Mouse (Mus musculus): ENCODE results near the gene Ager. TPM values are rescaled to one million over a fixed set of nuclear protein-coding genes. Genes with fewer than 3 reads are reported as not detected.

Gene Ager
- polyA plus RNA-seq, 1 experiment from 2014 or later, result 2.7 TPM

DNA sequence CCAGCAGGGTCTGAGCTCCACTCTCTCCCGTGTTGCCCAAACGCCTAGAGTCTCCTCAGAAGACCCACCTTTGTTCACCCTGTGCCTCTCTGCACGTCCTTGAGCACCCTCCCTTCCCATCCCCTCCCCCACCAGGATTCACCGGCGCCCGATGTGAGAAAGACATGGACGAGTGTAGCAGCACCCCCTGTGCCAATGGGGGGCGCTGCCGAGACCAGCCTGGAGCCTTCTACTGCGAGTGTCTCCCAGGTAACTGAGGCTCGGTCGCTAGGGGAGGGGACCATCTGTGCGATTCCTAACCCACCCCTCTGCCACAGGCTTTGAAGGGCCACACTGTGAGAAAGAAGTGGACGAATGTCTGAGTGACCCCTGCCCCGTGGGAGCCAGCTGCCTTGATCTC, 25.3 kb upstream of the Ager start:
- WGBS, result 17% methylated on average over 15 of the region's 15 CpGs
- Histone ChIP-seq H3K9me3 (replicated peaks; ENCODE audit: control insufficient read depth, low read length) (no peaks in the 10 kb centered on the region), H3K27me3 (ENCODE audit: control insufficient read depth, insufficient read depth, low read length) (no peaks in the 10 kb centered on the region), H3K4me3 (replicated peaks; ENCODE audit: low read length) (no peak overlapping the region), H3K4me1 (ENCODE audit: control insufficient read depth, insufficient read depth, low read length) (peaks cover 3% of the 10 kb centered on the region; the same call in 1 of the 2 replicates), H3K36me3 (ENCODE audit: control insufficient read depth, insufficient read depth, low read length) (no peaks in the 10 kb centered on the region), H3K4me2 (ENCODE audit: low read depth, low read length) (no peak overlapping the region), H3K9ac (ENCODE audit: low read length) (no peak overlapping the region), H3K27ac (ENCODE audit: low read length) (no peak overlapping the region)
- no peak for ATAC-seq (ENCODE audit: insufficient read depth, low FRiP score)

DNA sequence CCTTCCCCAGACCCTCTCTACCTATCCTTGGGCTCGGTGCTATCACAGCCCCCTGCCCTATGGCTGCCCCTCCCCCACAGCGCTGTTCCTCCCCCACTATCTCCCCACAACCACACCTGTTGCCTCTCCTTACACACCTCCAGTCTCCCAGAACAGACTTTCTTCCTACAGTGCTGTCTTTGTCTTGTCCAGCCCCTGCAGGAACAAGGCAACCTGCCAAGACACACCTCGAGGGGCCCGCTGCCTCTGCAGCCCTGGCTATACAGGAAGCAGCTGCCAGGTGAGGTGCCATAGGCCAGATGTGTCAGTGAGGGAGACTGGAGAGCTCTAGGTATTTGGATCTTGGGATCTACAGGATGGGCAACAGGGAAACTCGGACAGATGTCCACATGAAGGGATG, 21.1 kb upstream of the Ager start:
- no peak overlapping the region for H3K9ac ChIP-seq (ENCODE audit: low read length)
- H3K4me3 ChIP-seq (replicated peaks; ENCODE audit: low read length), result no peak overlapping the region
- H3K27me3 ChIP-seq (ENCODE audit: control insufficient read depth, insufficient read depth, low read length), result no peaks in the 10 kb centered on the region
- 56% methylated on average over 5 of the region's 5 CpGs for WGBS
- H3K4me1 ChIP-seq (ENCODE audit: control insufficient read depth, insufficient read depth, low read length), result peaks cover 3% of the 10 kb centered on the region; the same call in 1 of the 2 replicates
- no peak for ATAC-seq (ENCODE audit: insufficient read depth, low FRiP score)
- no peaks in the 10 kb centered on the region for H3K9me3 ChIP-seq (replicated peaks; ENCODE audit: control insufficient read depth, low read length)
- no peak overlapping the region for H3K4me2 ChIP-seq (ENCODE audit: low read depth, low read length)
- H3K36me3 ChIP-seq (ENCODE audit: control insufficient read depth, insufficient read depth, low read length), result no peaks in the 10 kb centered on the region
- H3K27ac ChIP-seq (ENCODE audit: low read length), result 0 out of 2 replicates have a peak overlapping the region, but pooled peaks have one; percentile 23

DNA sequence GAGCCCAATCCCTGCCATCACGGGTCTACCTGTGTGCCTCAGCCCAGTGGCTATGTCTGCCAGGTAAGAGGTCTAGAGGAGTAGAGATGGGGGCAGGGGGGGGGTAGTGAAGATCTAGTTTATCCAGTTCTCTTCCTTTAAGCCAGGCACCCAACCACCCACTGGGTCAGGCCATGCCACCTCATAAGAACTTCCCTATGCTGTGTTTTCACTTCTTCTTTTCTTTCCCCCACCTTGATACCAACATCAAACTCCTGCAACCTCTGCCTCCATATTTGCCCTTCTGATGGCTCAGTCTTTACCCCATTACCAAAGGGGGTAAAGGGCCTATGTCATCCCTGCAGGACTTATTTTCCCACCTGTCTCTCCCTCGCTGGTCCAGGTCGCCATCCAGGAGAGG, 19.6 kb upstream of the Ager start:
- Histone ChIP-seq H3K9me3 (replicated peaks; ENCODE audit: control insufficient read depth, low read length) (no peaks in the 10 kb centered on the region), H3K4me1 (ENCODE audit: control insufficient read depth, insufficient read depth, low read length) (peaks cover 3% of the 10 kb centered on the region; the same call in 1 of the 2 replicates), H3K4me3 (replicated peaks; ENCODE audit: low read length) (no peak overlapping the region), H3K27ac (ENCODE audit: low read length) (no peak overlapping the region), H3K36me3 (ENCODE audit: control insufficient read depth, insufficient read depth, low read length) (no peaks in the 10 kb centered on the region), H3K9ac (ENCODE audit: low read length) (no peak overlapping the region), H3K27me3 (ENCODE audit: control insufficient read depth, insufficient read depth, low read length) (no peaks in the 10 kb centered on the region), H3K4me2 (ENCODE audit: low read depth, low read length) (no peak overlapping the region)
- 91% methylated on average over 3 of the region's 3 CpGs for WGBS
- no peak for ATAC-seq (ENCODE audit: insufficient read depth, low FRiP score)

DNA sequence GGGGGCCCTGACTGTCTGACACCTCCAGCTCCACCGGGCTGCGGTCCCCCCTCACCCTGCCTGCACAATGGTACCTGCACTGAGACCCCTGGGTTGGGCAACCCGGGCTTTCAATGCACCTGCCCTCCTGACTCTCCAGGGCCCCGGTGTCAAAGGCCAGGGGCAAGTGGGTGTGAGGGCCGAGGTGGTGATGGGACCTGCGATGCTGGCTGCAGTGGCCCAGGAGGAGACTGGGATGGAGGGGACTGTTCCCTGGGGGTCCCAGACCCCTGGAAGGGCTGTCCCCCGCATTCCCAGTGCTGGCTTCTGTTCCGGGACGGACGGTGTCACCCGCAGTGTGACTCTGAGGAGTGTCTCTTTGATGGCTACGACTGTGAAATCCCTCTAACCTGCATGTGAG, 15.1 kb upstream of the Ager start:
- no peaks in the 10 kb centered on the region for H3K36me3 ChIP-seq (ENCODE audit: control insufficient read depth, insufficient read depth, low read length)
- no peak overlapping the region for H3K4me3 ChIP-seq (replicated peaks; ENCODE audit: low read length)
- H3K4me1 ChIP-seq (ENCODE audit: control insufficient read depth, insufficient read depth, low read length), result peaks cover 6% of the 10 kb centered on the region; the same call in 1 of the 2 replicates
- 81% methylated on average over 12 of the region's 12 CpGs for WGBS
- no peak overlapping the region for H3K9ac ChIP-seq (ENCODE audit: low read length)
- H3K27ac ChIP-seq (ENCODE audit: low read length), result no peak overlapping the region
- H3K4me2 ChIP-seq (ENCODE audit: low read depth, low read length), result no peak overlapping the region
- ATAC-seq (ENCODE audit: insufficient read depth, low FRiP score), result no peak
- H3K27me3 ChIP-seq (ENCODE audit: control insufficient read depth, insufficient read depth, low read length), result no peaks in the 10 kb centered on the region
- H3K9me3 ChIP-seq (replicated peaks; ENCODE audit: control insufficient read depth, low read length), result no peaks in the 10 kb centered on the region

DNA sequence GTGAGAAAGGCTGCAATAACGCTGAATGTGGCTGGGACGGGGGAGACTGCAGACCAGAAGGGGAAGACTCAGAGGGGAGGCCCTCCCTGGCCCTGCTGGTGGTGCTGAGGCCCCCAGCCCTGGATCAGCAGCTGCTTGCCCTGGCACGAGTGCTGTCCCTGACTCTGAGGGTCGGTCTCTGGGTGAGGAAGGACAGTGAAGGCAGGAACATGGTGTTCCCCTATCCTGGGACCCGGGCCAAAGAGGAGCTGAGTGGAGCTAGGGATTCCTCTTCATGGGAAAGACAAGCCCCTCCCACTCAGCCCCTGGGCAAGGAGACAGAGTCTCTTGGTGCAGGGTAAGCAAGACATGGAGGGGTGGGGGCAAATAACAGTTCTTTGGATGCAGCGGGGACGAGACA, 14.3 kb upstream of the Ager start:
- Histone ChIP-seq H3K4me3 (replicated peaks; ENCODE audit: low read length) (no peak overlapping the region), H3K9me3 (replicated peaks; ENCODE audit: control insufficient read depth, low read length) (no peaks in the 10 kb centered on the region), H3K9ac (ENCODE audit: low read length) (no peak overlapping the region), H3K36me3 (ENCODE audit: control insufficient read depth, insufficient read depth, low read length) (no peaks in the 10 kb centered on the region), H3K27me3 (ENCODE audit: control insufficient read depth, insufficient read depth, low read length) (no peaks in the 10 kb centered on the region), H3K27ac (ENCODE audit: low read length) (no peak overlapping the region), H3K4me1 (ENCODE audit: control insufficient read depth, insufficient read depth, low read length) (peaks cover 10% of the 10 kb centered on the region), H3K4me2 (ENCODE audit: low read depth, low read length) (no peak overlapping the region)
- no peak for ATAC-seq (ENCODE audit: insufficient read depth, low FRiP score)
- 51% methylated on average over 7 of the region's 7 CpGs for WGBS

DNA sequence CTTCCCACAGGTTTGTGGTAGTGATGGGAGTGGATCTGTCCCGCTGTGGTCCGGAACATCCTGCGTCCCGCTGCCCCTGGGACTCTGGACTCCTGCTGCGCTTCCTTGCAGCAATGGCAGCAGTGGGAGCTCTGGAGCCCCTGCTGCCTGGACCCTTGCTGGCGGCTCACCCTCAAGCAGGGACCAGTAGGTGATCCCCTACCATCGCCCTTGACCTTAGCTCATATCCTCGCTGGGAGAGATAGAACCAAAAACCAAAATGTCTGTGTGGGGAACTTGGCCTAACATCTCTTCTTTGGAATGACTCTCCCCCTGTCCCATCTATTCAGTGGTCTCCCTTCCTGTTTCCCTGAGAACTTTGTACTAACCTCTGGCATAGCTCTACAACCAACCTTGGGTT, 13.8 kb upstream of the Ager start:
- no peak for ATAC-seq (ENCODE audit: insufficient read depth, low FRiP score)
- Histone ChIP-seq H3K4me1 (ENCODE audit: control insufficient read depth, insufficient read depth, low read length) (peaks cover 13% of the 10 kb centered on the region), H3K4me3 (replicated peaks; ENCODE audit: low read length) (no peak overlapping the region), H3K27me3 (ENCODE audit: control insufficient read depth, insufficient read depth, low read length) (no peaks in the 10 kb centered on the region), H3K9me3 (replicated peaks; ENCODE audit: control insufficient read depth, low read length) (no peaks in the 10 kb centered on the region), H3K27ac (ENCODE audit: low read length) (no peak overlapping the region), H3K9ac (ENCODE audit: low read length) (no peak overlapping the region), H3K36me3 (ENCODE audit: control insufficient read depth, insufficient read depth, low read length) (no peaks in the 10 kb centered on the region), H3K4me2 (ENCODE audit: low read depth, low read length) (no peak overlapping the region)
- WGBS, result 83% methylated on average over 8 of the region's 8 CpGs

DNA sequence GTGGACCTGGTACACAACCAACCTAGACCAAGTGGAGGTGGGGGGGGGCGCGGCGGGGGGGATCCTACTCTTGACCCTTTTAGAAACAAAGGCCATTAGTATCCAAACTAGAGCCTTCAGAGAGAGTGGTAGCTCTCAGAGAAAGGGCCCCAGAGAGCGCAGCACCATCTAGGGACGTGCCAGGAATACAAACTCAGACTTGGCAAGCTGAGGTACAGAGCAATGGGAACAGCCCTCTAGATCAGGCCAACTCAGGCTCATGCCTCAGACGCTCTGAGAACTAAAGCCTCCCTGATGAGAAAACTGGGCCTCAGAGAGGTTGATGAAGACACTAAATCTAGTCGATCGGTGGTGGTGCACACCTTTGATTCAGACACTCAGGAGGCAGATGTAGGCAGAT, 12.5 kb upstream of the Ager start:
- Histone ChIP-seq H3K27me3 (ENCODE audit: control insufficient read depth, insufficient read depth, low read length) (no peaks in the 10 kb centered on the region), H3K4me1 (ENCODE audit: control insufficient read depth, insufficient read depth, low read length) (peaks cover 25% of the 10 kb centered on the region), H3K27ac (ENCODE audit: low read length) (no peak overlapping the region), H3K9ac (ENCODE audit: low read length) (no peak overlapping the region), H3K4me2 (ENCODE audit: low read depth, low read length) (no peak overlapping the region), H3K4me3 (replicated peaks; ENCODE audit: low read length) (no peak overlapping the region), H3K9me3 (replicated peaks; ENCODE audit: control insufficient read depth, low read length) (no peaks in the 10 kb centered on the region), H3K36me3 (ENCODE audit: control insufficient read depth, insufficient read depth, low read length) (no peaks in the 10 kb centered on the region)
- 85% methylated on average over 8 of the region's 8 CpGs for WGBS
- no peak for ATAC-seq (ENCODE audit: insufficient read depth, low FRiP score)

DNA sequence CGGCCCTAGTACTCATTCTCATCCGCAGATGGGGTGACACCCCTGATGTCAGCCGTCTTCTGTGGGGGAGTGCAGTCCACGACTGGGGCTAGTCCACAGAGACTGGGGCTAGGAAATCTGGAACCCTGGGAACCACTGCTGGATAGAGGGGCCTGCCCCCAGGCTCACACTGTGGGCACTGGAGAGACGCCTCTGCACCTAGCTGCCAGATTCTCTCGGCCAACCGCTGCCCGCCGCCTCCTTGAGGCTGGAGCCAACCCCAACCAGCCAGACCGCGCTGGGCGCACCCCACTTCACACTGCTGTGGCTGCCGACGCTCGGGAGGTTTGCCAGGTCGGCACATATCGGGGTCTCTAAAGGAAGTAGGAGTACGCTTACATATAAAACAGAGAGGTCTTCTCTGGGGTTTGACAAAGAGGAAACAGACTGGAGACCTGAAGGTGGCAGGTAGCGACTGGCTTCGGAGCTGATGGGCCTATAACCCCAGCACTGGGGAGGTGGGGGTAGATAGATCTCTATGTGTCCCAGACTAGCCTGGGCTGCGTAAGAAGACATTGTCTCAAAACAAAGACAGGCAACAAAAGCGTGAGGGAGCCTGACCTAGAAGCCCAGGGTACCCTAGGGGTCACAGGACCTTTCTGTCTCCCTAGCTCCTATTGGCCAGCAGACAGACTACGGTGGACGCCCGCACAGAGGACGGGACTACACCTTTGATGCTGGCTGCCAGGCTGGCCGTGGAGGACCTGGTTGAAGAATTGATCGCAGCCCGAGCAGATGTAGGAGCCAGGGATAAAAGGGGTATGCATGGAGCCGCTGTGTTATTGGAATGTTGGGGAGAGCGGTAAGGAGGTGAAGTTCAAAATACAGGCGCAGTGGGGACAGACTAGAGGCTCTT, 11.5 kb upstream of the Ager start:
- Histone ChIP-seq H3K9ac (ENCODE audit: low read length) (peak overlapping the region; percentile 97), H3K27me3 (ENCODE audit: control insufficient read depth, insufficient read depth, low read length) (no peaks in the 10 kb centered on the region), H3K9me3 (replicated peaks; ENCODE audit: control insufficient read depth, low read length) (no peaks in the 10 kb centered on the region), H3K4me3 (replicated peaks; ENCODE audit: low read length) (peak overlapping the region; percentile 77), H3K4me2 (ENCODE audit: low read depth, low read length) (peak overlapping the region; percentile 100), H3K36me3 (ENCODE audit: control insufficient read depth, insufficient read depth, low read length) (no peaks in the 10 kb centered on the region), H3K27ac (ENCODE audit: low read length) (peak overlapping the region; percentile 96), H3K4me1 (ENCODE audit: control insufficient read depth, insufficient read depth, low read length) (peaks cover 35% of the 10 kb centered on the region)
- 26% methylated on average over 32 of the region's 32 CpGs for WGBS
- ATAC-seq (ENCODE audit: insufficient read depth, low FRiP score), result no peak

DNA sequence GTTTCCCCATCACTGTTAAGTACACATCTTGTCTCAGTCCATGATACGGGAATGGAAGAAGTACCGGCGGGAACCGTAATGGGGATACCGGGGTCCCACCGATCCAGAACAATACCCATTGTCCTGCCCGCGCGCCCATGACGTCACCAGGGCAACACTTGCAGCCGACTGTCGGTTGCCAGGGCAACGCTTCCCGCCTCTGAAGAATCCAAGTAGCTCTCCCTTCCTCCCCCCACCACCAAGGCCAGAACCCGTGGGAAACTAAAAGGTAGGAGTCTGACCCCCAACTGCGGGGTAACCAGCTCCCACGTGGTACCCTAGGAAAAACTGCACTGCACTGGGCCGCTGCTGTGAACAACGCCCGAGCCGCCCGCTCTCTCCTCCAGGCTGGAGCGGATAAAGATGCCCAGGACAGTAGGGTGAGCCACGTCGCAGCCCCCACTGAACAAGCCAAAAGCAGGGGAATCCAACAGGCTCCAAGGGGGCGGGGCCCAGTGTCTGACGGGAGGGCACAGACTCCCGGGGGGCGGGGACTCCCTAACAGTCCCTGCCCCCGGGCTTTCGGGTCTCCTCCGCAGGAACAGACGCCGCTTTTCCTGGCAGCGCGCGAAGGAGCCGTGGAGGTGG, 10.8 kb upstream of the Ager start:
- Histone ChIP-seq H3K4me3 (replicated peaks; ENCODE audit: low read length) (peak overlapping the region; percentile 77), H3K36me3 (ENCODE audit: control insufficient read depth, insufficient read depth, low read length) (no peaks in the 10 kb centered on the region), H3K4me2 (ENCODE audit: low read depth, low read length) (peak overlapping the region; percentile 100), H3K4me1 (ENCODE audit: control insufficient read depth, insufficient read depth, low read length) (peaks cover 41% of the 10 kb centered on the region), H3K9ac (ENCODE audit: low read length) (peak overlapping the region; percentile 97), H3K9me3 (replicated peaks; ENCODE audit: control insufficient read depth, low read length) (no peaks in the 10 kb centered on the region), H3K27ac (ENCODE audit: low read length) (peak overlapping the region; percentile 96), H3K27me3 (ENCODE audit: control insufficient read depth, insufficient read depth, low read length) (no peaks in the 10 kb centered on the region)
- WGBS, result under 1% methylated on average over 38 of the region's 38 CpGs
- peak; percentile 85 for ATAC-seq (ENCODE audit: insufficient read depth, low FRiP score)

Data from stomach, embryonic 16.5 days (tissue).